In the genomic region with DNA sequence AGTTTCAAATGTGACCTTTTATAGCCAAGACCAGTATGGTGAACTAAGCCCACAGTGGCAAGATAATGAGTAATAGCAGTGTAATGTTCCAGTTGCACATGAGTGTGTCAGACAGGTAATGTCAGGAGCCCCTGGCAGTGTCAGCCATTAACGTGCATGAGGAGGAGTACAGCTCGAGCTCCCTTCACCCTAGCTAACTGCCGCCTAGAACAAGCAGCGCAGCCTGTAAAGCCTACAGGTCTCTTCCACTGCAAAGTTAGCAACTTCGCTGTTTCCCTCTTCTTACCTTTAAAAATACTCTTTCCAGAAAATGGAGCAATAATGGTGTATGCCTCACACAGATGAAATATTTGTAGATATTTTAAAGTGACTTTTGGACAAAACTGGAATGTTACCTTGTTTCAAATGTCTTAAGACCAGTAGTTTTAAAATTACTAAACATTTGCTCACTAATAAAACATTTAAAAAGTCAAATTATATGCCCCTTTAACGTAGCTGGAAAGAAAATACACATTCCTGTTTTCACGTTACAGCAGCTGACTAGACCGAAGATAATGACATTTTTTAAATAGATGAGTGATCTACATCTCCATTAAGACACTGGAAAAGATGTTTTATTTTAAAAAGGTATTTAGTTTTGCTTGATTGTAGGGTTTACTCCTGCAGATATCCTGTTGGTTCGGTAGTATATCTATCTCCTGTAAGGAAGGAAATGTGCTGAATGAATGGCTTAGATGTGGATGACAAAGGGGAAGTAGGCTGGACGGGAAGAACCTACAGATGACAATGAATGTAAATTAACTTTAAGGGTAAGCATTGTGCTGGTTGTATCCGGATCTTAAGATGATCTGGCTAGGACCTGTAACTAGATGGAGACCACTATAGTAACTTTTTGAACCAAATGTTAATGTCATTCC, we compare ENCODE assay signal across 1 mouse cellular context.
TF ChIP-seq lines count a peak whose summit lies in the region.

No protein-coding gene starts in this region.

TF ChIP-seq in CH12.LX, 34 proteins besides CTCF, POLR2A, EP300 and RAD21 (continued from another document):
- TF ChIP-seq SIN3A (IDR thresholded peaks at IDR 0.05; ENCODE audit: low read length) (peak; percentile 82), NELFE (IDR thresholded peaks at IDR 0.05; ENCODE audit: low read depth, low read length) (no peak), UBTF (IDR thresholded peaks at IDR 0.05; ENCODE audit: low read depth, low read length) (0 out of 2 replicates have a peak, but pooled peaks have one; percentile 45), RCOR1 (conservative IDR thresholded peaks at IDR 0.05; ENCODE audit: low read depth, low read length) (no peak), BHLHE40 (IDR thresholded peaks at IDR 0.05; ENCODE audit: low read depth, low read length) (no peak), TCF12 (IDR thresholded peaks at IDR 0.05; ENCODE audit: low read depth, low read length) (peak; percentile 5; the same call in 1 of the 2 replicates), MEF2A (IDR thresholded peaks at IDR 0.05; ENCODE audit: borderline replicate concordance, low read depth, low read length) (no peak), GABPA (IDR thresholded peaks at IDR 0.05; ENCODE audit: insufficient replicate concordance, low read depth, low read length) (no peak)
